Mouse (Mus musculus): ENCODE data around the gene Clnk. TPM values are rescaled to one million over a fixed set of nuclear protein-coding genes. Genes with fewer than 3 reads are reported as not detected.

The Clnk gene
- total and polyA plus RNA-seq, 3 experiments, result not detected

- H3K79me2 ChIP-seq (ENCODE audit: control insufficient read depth, insufficient read depth, low read length, poor library complexity), result no peaks in the 10 kb centered on the region
- H3K27ac ChIP-seq (ENCODE audit: control insufficient read depth, low read depth, low read length), result no peak overlapping the region
- no peaks in the 10 kb centered on the region for H3K9me3 ChIP-seq (replicated peaks; ENCODE audit: insufficient read depth, low read length)
- H3K4me1 ChIP-seq (ENCODE audit: control insufficient read depth in 1 of 2, insufficient read depth in 2 of 2, low read length in 2 of 2), result no peaks in the 10 kb centered on the region
- H3K4me3 ChIP-seq (ENCODE audit: control insufficient read depth in 1 of 2, insufficient read depth in 1 of 2, low read depth in 2 of 2, low read length in 2 of 2), result no peak overlapping the region
- H3K9ac ChIP-seq (ENCODE audit: control insufficient read depth, low read depth, low read length, poor library complexity, severe bottlenecking), result no peak overlapping the region
- TF ChIP-seq USF1 (IDR thresholded peaks at IDR 0.05; ENCODE audit: low read depth, low read length) (no peak), MXI1 (IDR thresholded peaks at IDR 0.05; ENCODE audit: low read depth, low read length) (no peak), RAD21 (IDR thresholded peaks at IDR 0.05; ENCODE audit: low read depth, low read length) (no peak), UBTF (IDR thresholded peaks at IDR 0.05; ENCODE audit: borderline replicate concordance, insufficient read depth, low read depth, low read length) (no peak), POLR2AphosphoS2 (IDR thresholded peaks at IDR 0.05; ENCODE audit: low read length) (no peak), ZNF384 (IDR thresholded peaks at IDR 0.05; ENCODE audit: low read depth, low read length) (no peak), BHLHE40 (IDR thresholded peaks at IDR 0.05; ENCODE audit: borderline replicate concordance, low read depth, low read length) (no peak), USF2 (IDR thresholded peaks at IDR 0.05; ENCODE audit: borderline replicate concordance in 1 of 2, insufficient read depth in 1 of 2, low read depth in 1 of 2, low read length in 2 of 2) (no peak), MYB (IDR thresholded peaks at IDR 0.05; ENCODE audit: low read depth, low read length) (no peak), SIN3A (IDR thresholded peaks at IDR 0.05; ENCODE audit: low read length) (no peak), TCF12 (IDR thresholded peaks at IDR 0.05; ENCODE audit: low read depth, low read length) (no peak), CHD2 (IDR thresholded peaks at IDR 0.05; ENCODE audit: low read length) (no peak), TAL1 (IDR thresholded peaks at IDR 0.05; ENCODE audit: low read length) (no peak), POLR2A (IDR thresholded peaks at IDR 0.05; ENCODE audit: control insufficient read depth in 1 of 2, insufficient read depth in 1 of 2, low read depth in 1 of 2, low read length in 2 of 2, poor library complexity in 1 of 2) (no peak), NELFE (IDR thresholded peaks at IDR 0.05; ENCODE audit: low read depth, low read length) (no peak), ZMIZ1 (IDR thresholded peaks at IDR 0.05; ENCODE audit: low read depth, low read length) (no peak)
- no peaks in the 10 kb centered on the region for H3K36me3 ChIP-seq (ENCODE audit: control insufficient read depth in 1 of 2, insufficient read depth in 2 of 2, low read length in 2 of 2)
- no peak for DNase-seq (ENCODE audit: low read depth, low spot score)
- H3K27me3 ChIP-seq (ENCODE audit: control insufficient read depth in 1 of 2, insufficient read depth in 2 of 2, low read length in 2 of 2), result no peaks in the 10 kb centered on the region
Observed at GRCm38 (mm10) chr5:38780045-38780444, 96.6 kb downstream of the Clnk start.

DNA sequence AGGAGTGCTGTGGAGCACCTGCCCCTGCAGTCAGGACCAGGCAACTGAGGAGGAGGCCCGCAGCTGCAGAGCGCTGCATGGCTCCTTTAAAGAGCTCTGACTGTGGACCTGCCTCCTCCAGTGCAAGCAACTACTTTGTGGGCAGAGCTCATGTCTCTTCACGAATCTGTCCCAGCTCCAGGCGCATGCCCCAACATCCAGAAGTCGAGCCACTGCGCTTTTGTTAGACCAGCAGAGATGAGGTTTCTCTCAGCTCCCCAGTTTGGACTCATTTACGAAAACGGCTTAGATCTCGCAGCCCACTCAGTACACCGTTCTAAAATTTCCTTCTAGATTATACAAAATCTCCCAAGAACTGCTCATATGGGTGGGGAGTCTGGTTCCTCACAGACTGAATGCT lies 101.1 kb downstream of the Clnk start:
- no peak for DNase-seq (ENCODE audit: low read depth, low spot score)
- Histone ChIP-seq H3K27me3 (ENCODE audit: control insufficient read depth in 1 of 2, insufficient read depth in 2 of 2, low read length in 2 of 2) (no peaks in the 10 kb centered on the region), H3K36me3 (ENCODE audit: control insufficient read depth in 1 of 2, insufficient read depth in 2 of 2, low read length in 2 of 2) (no peaks in the 10 kb centered on the region), H3K79me2 (ENCODE audit: control insufficient read depth, insufficient read depth, low read length, poor library complexity) (no peaks in the 10 kb centered on the region), H3K4me3 (ENCODE audit: control insufficient read depth in 1 of 2, insufficient read depth in 1 of 2, low read depth in 2 of 2, low read length in 2 of 2) (no peak overlapping the region), H3K4me1 (ENCODE audit: control insufficient read depth in 1 of 2, insufficient read depth in 2 of 2, low read length in 2 of 2) (no peaks in the 10 kb centered on the region), H3K27ac (ENCODE audit: control insufficient read depth, low read depth, low read length) (no peak overlapping the region), H3K9ac (ENCODE audit: control insufficient read depth, low read depth, low read length, poor library complexity, severe bottlenecking) (no peak overlapping the region), H3K9me3 (replicated peaks; ENCODE audit: insufficient read depth, low read length) (no peaks in the 10 kb centered on the region)
- TF ChIP-seq RCOR1 (IDR thresholded peaks at IDR 0.05; ENCODE audit: low read depth, low read length), result no peak
- TF ChIP-seq POLR2AphosphoS5 (IDR thresholded peaks at IDR 0.05; ENCODE audit: borderline replicate concordance, low read depth, low read length), result no peak
- no peak for TF ChIP-seq MEF2A (IDR thresholded peaks at IDR 0.05; ENCODE audit: extremely low read depth, insufficient replicate concordance, low read depth, low read length, poor library complexity, severe bottlenecking)
- no peak for TF ChIP-seq ZKSCAN1 (IDR thresholded peaks at IDR 0.05; ENCODE audit: low read depth, low read length)
- no peak for TF ChIP-seq MYC (IDR thresholded peaks at IDR 0.05; ENCODE audit: low read depth, low read length)
- no peak for TF ChIP-seq EP300 (IDR thresholded peaks at IDR 0.05; ENCODE audit: low read depth in 1 of 2, low read length in 2 of 2)
- no peak for TF ChIP-seq MAFK (IDR thresholded peaks at IDR 0.05; ENCODE audit: borderline replicate concordance, low read depth, low read length)
- no peak for TF ChIP-seq ETS1 (IDR thresholded peaks at IDR 0.05; ENCODE audit: low read depth, low read length)
- no peak for TF ChIP-seq POLR2AphosphoS2 (IDR thresholded peaks at IDR 0.05; ENCODE audit: low read length)
- no peak for TF ChIP-seq CHD2 (IDR thresholded peaks at IDR 0.05; ENCODE audit: low read length)
- TF ChIP-seq NRF1 (IDR thresholded peaks at IDR 0.05; ENCODE audit: insufficient read depth, low read depth, low read length, poor library complexity, severe bottlenecking), result no peak
- no peak for TF ChIP-seq TCF12 (IDR thresholded peaks at IDR 0.05; ENCODE audit: low read depth, low read length)
- TF ChIP-seq E2F4 (IDR thresholded peaks at IDR 0.05; ENCODE audit: borderline replicate concordance, low read depth, low read length), result no peak

All from MEL (cell line).